Mouse (Mus musculus) liver, embryonic 14.5 days (tissue): ENCODE data around the gene Brpf1.

Experiments used
- CTCF ChIP-seq: IDR thresholded peaks from 2 replicates; pipeline ENCODE4 v1.5.1; 2016; ENCODE audit warnings: antibody characterized with exemption, low read depth, control low read depth
- EP300 ChIP-seq: IDR thresholded peaks from 2 replicates; pipeline ENCODE4 v1.6.1; 2016; ENCODE audit warnings: antibody characterized with exemption, low read depth

- TF ChIP-seq CTCF (no peak), EP300 (no peak)
Observed at GRCm38 (mm10) chr6:113292938-113293337, 14.0 kb upstream of the Brpf1 start.
